Mouse (Mus musculus) gonadal fat pad, adult 2 months (tissue): ENCODE measurements around the gene Zc3h18. TPM values are rescaled to one million over a fixed set of nuclear protein-coding genes. Genes with fewer than 3 reads are reported as not detected.

Experiments used
- DNase-seq: peaks from one replicate; pipeline ENCODE4 v3.0.0-alpha.2; 2012; ENCODE audit warnings: low read depth
- polyA plus RNA-seq: library from polyadenylated mRNA; depleted of rRNA; stranded (reverse); fragments of >200 nt; gene quantifications from 2 replicates; pipeline ENCODE4 v1.2.3, GENCODE M21; 2012; rRNA removed

Gene Zc3h18
- polyA plus RNA-seq, 1 experiment = 18.9 TPM

DNA sequence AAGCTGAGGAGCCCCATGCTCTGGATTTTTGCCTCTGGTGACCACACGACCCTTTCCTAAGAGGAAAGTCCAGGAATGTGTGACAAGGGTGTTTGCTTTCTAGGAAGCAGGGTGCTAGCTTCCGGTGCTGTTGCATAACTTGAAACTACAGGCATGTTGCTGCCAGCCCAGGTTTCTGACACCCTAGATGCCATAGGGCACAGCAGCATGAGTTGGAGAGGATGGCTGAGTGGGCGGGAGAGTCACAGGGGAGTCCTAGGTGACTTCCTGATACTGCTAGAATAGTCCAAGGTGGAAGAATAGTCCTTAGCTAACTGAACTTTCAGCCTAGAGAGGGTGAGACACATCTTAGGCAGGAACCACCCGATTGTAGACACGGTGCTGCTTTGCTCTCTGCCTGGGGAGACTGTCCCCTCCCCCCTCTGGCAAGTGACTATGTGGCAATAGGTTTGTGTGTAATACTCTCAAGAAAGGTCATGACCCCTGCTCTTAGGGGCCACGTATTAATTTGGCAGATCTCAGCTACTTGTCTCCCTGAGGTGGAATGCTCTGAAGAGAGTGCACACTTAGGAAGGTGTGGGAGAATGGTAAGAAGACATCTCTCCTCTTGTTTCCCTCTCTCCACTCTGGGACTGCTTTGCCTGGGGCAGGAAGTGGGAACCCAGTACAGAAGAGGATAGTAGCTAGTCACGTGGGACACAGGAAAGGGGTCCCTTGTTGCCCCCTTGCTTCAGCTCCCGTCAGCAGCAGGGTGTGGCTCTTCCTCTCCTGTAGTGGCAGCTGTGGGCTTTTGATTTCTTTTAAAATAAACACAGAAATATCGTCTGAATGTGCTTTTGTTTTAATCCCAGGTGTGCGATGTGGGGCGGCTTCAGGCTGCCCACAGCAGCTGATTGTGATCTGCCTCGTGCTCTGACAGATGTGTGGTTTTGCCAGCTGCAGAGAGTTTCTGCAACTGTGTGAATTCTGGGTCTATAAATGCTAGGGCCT, 87.5 kb downstream of the Zc3h18 start:
- no peak for DNase-seq

DNA sequence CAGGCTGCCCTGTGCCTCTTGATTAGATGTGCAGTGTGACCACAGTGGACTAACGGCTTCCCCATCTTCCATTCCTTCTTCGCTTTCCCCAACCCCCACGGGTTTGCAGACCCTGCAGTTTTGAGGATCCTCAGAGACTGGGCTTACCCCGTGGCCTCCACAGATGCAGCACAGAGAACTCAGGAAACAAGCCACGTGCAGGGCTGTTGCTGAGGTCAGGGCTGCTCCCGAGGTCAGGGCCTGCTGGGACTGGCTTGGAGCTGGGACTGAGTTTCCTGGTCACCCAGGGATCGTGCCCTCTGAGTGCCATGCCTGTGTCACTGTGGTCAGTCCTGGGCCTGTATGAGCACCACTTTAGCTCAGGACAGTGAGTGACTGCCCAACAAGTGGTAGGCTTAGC, 88.6 kb downstream of the Zc3h18 start:
- DNase-seq = no peak

Other genes starting within 250 kb of the Zc3h18 start
- gene Zfpm1, start 94.5 kb upstream of the Zc3h18 start, polyA plus RNA-seq = 23.3 and 27.8 TPM in 2 replicates
- gene Trhr2, start 15.9 kb upstream of the Zc3h18 start, polyA plus RNA-seq = not detected in 2 replicates
- gene Il17c, start 45.4 kb downstream of the Zc3h18 start, polyA plus RNA-seq = 0.33 and 0.34 TPM in 2 replicates
- 72.6 and 73.9 TPM in 2 replicates for gene Cyba, start 56.3 kb downstream of the Zc3h18 start, polyA plus RNA-seq
- 31.6 and 42.7 TPM in 2 replicates for gene Mvd, start 66.8 kb downstream of the Zc3h18 start, polyA plus RNA-seq
- 1.9 and 2.4 TPM in 2 replicates for gene Snai3, start 84.1 kb downstream of the Zc3h18 start, polyA plus RNA-seq
- gene Rnf166, start 99.5 kb downstream of the Zc3h18 start, polyA plus RNA-seq = 66.8 and 72.7 TPM in 2 replicates
- 16.1 and 21.8 TPM in 2 replicates for gene Ctu2, start 99.5 kb downstream of the Zc3h18 start, polyA plus RNA-seq
- gene Piezo1, start 174.7 kb downstream of the Zc3h18 start, polyA plus RNA-seq = 161 and 162 TPM in 2 replicates
- 4.6 and 5.6 TPM in 2 replicates for gene Cdt1, start 191.4 kb downstream of the Zc3h18 start, polyA plus RNA-seq
- 34.5 and 42.2 TPM in 2 replicates for gene Aprt, start 200.3 kb downstream of the Zc3h18 start, polyA plus RNA-seq
- gene Galns, start 234.9 kb downstream of the Zc3h18 start, polyA plus RNA-seq = 21.4 and 23.8 TPM in 2 replicates
- gene Trappc2l, start 235.0 kb downstream of the Zc3h18 start, polyA plus RNA-seq = 109 and 121 TPM in 2 replicates
- gene Pabpn1l, start 246.1 kb downstream of the Zc3h18 start, polyA plus RNA-seq = not detected in 2 replicates